Mouse (Mus musculus) myocyte (in vitro differentiated cells): ENCODE data around the gene Snrpa. TPM values are rescaled to one million over a fixed set of nuclear protein-coding genes. Genes with fewer than 3 reads are reported as not detected.

Experiments
- H3K27me3 ChIP-seq: one replicate; pipeline ENCODE4 v1.6.1; 2011; ENCODE audit not compliant: control insufficient read depth, insufficient read depth, insufficient read length
- H3K36me3 ChIP-seq: one replicate; pipeline ENCODE4 v1.6.1; 2011; ENCODE audit not compliant: control insufficient read depth, insufficient read depth
- H3K4me2 ChIP-seq: one replicate; pipeline ENCODE4 v1.6.1; 2011; ENCODE audit warnings: low read depth, control low read depth
- H3K4me3 ChIP-seq: one replicate; pipeline ENCODE4 v1.5.1; 2011; ENCODE audit warnings: mild to moderate bottlenecking, control low read depth, moderate library complexity
- H3K79me2 ChIP-seq: one replicate; pipeline ENCODE4 v1.6.1; 2011; ENCODE audit not compliant: control insufficient read depth, insufficient read depth
- H3ac ChIP-seq: one replicate; pipeline ENCODE4 v1.6.1; 2011; ENCODE audit not compliant: control insufficient read depth, insufficient read length
- CEBPB ChIP-seq: IDR thresholded peaks from 2 replicates; pipeline ENCODE4 v1.6.1; 2011; ENCODE audit warnings: mild to moderate bottlenecking, moderate library complexity; ENCODE audit not compliant: poor library complexity, insufficient read depth, severe bottlenecking
- E2F4 ChIP-seq: IDR thresholded peaks from one replicate; pipeline ENCODE4 v1.6.1; 2011; ENCODE audit warnings: mild to moderate bottlenecking, control low read depth, moderate library complexity; ENCODE audit not compliant: insufficient read depth
- MAX ChIP-seq: IDR thresholded peaks from one replicate; pipeline ENCODE4 v1.6.1; 2011; ENCODE audit warnings: low read depth, mild to moderate bottlenecking, control low read depth
- MYOD1 ChIP-seq, 3 experiments: IDR thresholded peaks; one replicate each; pipeline ENCODE4 v1.6.1; 2011; ENCODE audit warnings: control low read depth in 2 of 3, low read depth in 2 of 3, mild to moderate bottlenecking in 2 of 3, moderate library complexity in 1 of 3; ENCODE audit not compliant: insufficient read length in 2 of 3, control insufficient read depth in 1 of 3
- MYOG ChIP-seq, 3 experiments: IDR thresholded peaks; one replicate each; pipeline ENCODE4 v1.6.1; 2011; ENCODE audit warnings: control low read depth in 2 of 3, low read depth in 2 of 3, mild to moderate bottlenecking in 2 of 3; ENCODE audit not compliant: insufficient read length in 2 of 3, control insufficient read depth in 1 of 3, insufficient read depth in 1 of 3
- POLR2A ChIP-seq: IDR thresholded peaks from one replicate; pipeline ENCODE4 v1.6.1; 2011; ENCODE audit warnings: low read depth, mild to moderate bottlenecking, control low read depth, moderate library complexity; ENCODE audit not compliant: insufficient read length
- POLR2AphosphoS2 ChIP-seq: IDR thresholded peaks from one replicate; pipeline ENCODE4 v1.6.1; 2011; ENCODE audit warnings: low read depth, control low read depth; ENCODE audit not compliant: insufficient read length
- REST ChIP-seq: IDR thresholded peaks from one replicate; pipeline ENCODE4 v1.6.1; 2011; ENCODE audit warnings: mild to moderate bottlenecking, control low read depth, moderate library complexity; ENCODE audit not compliant: insufficient read depth, insufficient read length
- SRF ChIP-seq: IDR thresholded peaks from one replicate; pipeline ENCODE4 v1.6.1; 2011; ENCODE audit warnings: low read depth; ENCODE audit not compliant: control insufficient read depth, insufficient read length
- TCF12 ChIP-seq: IDR thresholded peaks from one replicate; pipeline ENCODE4 v1.6.1; 2011; ENCODE audit warnings: mild to moderate bottlenecking, control low read depth; ENCODE audit not compliant: poor library complexity, insufficient read depth, severe bottlenecking
- TCF3 ChIP-seq: IDR thresholded peaks from one replicate; pipeline ENCODE4 v1.6.1; 2011; ENCODE audit warnings: low read depth, control low read depth; ENCODE audit not compliant: insufficient read length
- USF1 ChIP-seq: IDR thresholded peaks from one replicate; pipeline ENCODE4 v1.6.1; 2011; ENCODE audit warnings: low read depth, mild to moderate bottlenecking, control low read depth, moderate library complexity
- polyA plus RNA-seq: library from polyadenylated mRNA; unstranded; fragments of >200 nt; fragmentation: generic; extraction: Trizol; gene quantifications from one replicate; pipeline ENCODE4 v1.2.1, GENCODE M21; 2012; ENCODE audit warnings: missing spikeins

Snrpa gene
- polyA plus RNA-seq, 1 experiment, result 166 TPM

- no peak overlapping the region for H3K4me2 ChIP-seq
- peaks cover 20% of the 10 kb centered on the region for H3K36me3 ChIP-seq
- H3K27me3 ChIP-seq, result no peaks in the 10 kb centered on the region
- no peaks in the 10 kb centered on the region for H3K79me2 ChIP-seq
- TF ChIP-seq TCF12, result no peak
- no peak for TF ChIP-seq POLR2A
- no peak for TF ChIP-seq MYOD1 (IDR thresholded peaks at IDR 0.05; ENCODE audit: control insufficient read depth in 1 of 3, insufficient read length in 2 of 3, low read depth in 2 of 3)
- no peak for TF ChIP-seq MYOG (IDR thresholded peaks at IDR 0.05; ENCODE audit: control insufficient read depth in 1 of 3, insufficient read depth in 1 of 3, insufficient read length in 2 of 3, low read depth in 2 of 3)
- no peak for TF ChIP-seq TCF3
- TF ChIP-seq MAX, result no peak
- no peak for TF ChIP-seq CEBPB
- no peak for TF ChIP-seq SRF
- no peak for TF ChIP-seq REST
- no peak for TF ChIP-seq E2F4
- no peak overlapping the region for H3ac ChIP-seq
- H3K4me3 ChIP-seq, result no peak overlapping the region
These were observed 16.6 kb upstream of the Snrpa start for GRCm38 (mm10) chr7:27212626-27213025.

GRCm38 (mm10) chr7:27203730-27204449, 7.8 kb upstream of the Snrpa start:
- H3K79me2 ChIP-seq, result no peaks in the 10 kb centered on the region
- H3ac ChIP-seq, result no peak overlapping the region
- peaks cover 5% of the 10 kb centered on the region for H3K36me3 ChIP-seq
- no peaks in the 10 kb centered on the region for H3K27me3 ChIP-seq
- TF ChIP-seq TCF3, result no peak
- TF ChIP-seq MAX, result no peak
- no peak for TF ChIP-seq USF1
- TF ChIP-seq SRF, result no peak
- TF ChIP-seq E2F4, result no peak
- no peak for TF ChIP-seq TCF12
- TF ChIP-seq REST, result no peak
- TF ChIP-seq POLR2A, result no peak
- TF ChIP-seq MYOG (IDR thresholded peaks at IDR 0.05; ENCODE audit: control insufficient read depth in 1 of 3, insufficient read depth in 1 of 3, insufficient read length in 2 of 3, low read depth in 2 of 3), result no peak
- no peak for TF ChIP-seq POLR2AphosphoS2
- no peak overlapping the region for H3K4me3 ChIP-seq
- H3K4me2 ChIP-seq, result no peak overlapping the region

DNA sequence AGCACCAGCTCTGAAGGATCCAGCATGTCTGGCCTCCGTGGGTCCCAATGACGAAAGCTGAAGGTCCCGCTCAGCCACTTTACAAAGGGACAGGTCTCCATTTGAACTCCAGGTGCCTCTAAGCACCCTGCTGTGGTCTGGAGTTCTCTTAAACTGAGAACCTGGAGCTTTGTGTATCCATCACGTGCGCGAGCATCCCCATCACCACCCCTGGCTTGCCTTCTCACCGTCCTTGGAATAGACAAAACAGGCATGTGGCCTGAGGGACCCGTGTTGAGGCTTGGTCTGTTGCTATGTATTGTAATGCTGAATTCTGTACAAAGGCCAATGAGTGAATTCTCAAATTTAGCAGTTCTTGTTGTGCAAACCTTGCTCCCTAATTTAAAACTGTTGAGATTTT, 2.7 kb upstream of the Snrpa start:
- H3K36me3 ChIP-seq, result peaks cover 4% of the 10 kb centered on the region
- H3ac ChIP-seq, result no peak overlapping the region
- TF ChIP-seq TCF12 (no peak), TCF3 (no peak), SRF (no peak), MAX (no peak), E2F4 (no peak), MYOD1 (IDR thresholded peaks at IDR 0.05; ENCODE audit: control insufficient read depth in 1 of 3, insufficient read length in 2 of 3, low read depth in 2 of 3) (no peak), POLR2A (no peak), REST (no peak), MYOG (IDR thresholded peaks at IDR 0.05; ENCODE audit: control insufficient read depth in 1 of 3, insufficient read depth in 1 of 3, insufficient read length in 2 of 3, low read depth in 2 of 3) (no peak), USF1 (no peak), POLR2AphosphoS2 (no peak), CEBPB (no peak)
- no peak overlapping the region for H3K4me3 ChIP-seq
- H3K27me3 ChIP-seq, result no peaks in the 10 kb centered on the region
- no peak overlapping the region for H3K4me2 ChIP-seq
- peaks cover 17% of the 10 kb centered on the region for H3K79me2 ChIP-seq

- TF ChIP-seq TCF3 (no peak), MAX (no peak), SRF (no peak), E2F4 (no peak), MYOD1 (IDR thresholded peaks at IDR 0.05; ENCODE audit: control insufficient read depth in 1 of 3, insufficient read length in 2 of 3, low read depth in 2 of 3) (no peak), TCF12 (no peak), POLR2AphosphoS2 (no peak), USF1 (no peak), REST (no peak), MYOG (IDR thresholded peaks at IDR 0.05; ENCODE audit: control insufficient read depth in 1 of 3, insufficient read depth in 1 of 3, insufficient read length in 2 of 3, low read depth in 2 of 3) (no peak), POLR2A (no peak)
- H3K79me2 ChIP-seq, result peaks cover 21% of the 10 kb centered on the region
- no peaks in the 10 kb centered on the region for H3K27me3 ChIP-seq
- H3K4me3 ChIP-seq, result no peak overlapping the region
- H3K4me2 ChIP-seq, result no peak overlapping the region
- peaks cover 4% of the 10 kb centered on the region for H3K36me3 ChIP-seq
- H3ac ChIP-seq, result no peak overlapping the region
These were observed 2.3 kb upstream of the Snrpa start for GRCm38 (mm10) chr7:27198355-27198754.
